Mouse (Mus musculus): ENCODE results near the gene Stat5a.

DNA sequence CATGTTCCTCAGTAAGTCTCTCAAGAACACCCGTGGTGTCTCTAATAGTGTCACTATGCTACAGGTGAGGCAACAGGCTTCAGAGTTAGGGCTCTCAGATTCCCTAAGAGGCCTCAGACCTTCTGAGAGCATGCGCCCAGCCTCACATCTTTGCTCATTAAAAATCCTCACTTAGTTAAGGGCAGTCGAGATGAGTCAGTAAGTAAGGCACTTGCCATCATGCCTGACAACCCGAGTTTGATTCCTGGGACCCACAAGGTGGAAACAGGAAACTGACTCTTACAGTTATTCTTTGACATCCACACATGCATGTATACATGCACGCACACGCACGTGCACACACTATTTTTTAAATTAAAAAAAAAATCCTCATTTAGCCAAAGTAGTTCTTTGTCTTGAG, 34.7 kb upstream of the Stat5a start:
- TF ChIP-seq CTCF (IDR thresholded peaks at IDR 0.05; ENCODE audit: low read depth) (no peak), EP300 (optimal IDR thresholded peaks at IDR 0.05) (no peak)
